Mouse (Mus musculus) heart, adult 10 weeks (tissue): Measurements from ENCODE around the gene Ces2e. TPM values are rescaled to one million over a fixed set of nuclear protein-coding genes. Genes with fewer than 3 reads are reported as not detected.

ENCODE experiments used
- polyA plus RNA-seq: library from polyadenylated mRNA; stranded (reverse); fragments of 350-450 nt; fragmentation: Illumina TruSeq; extraction: RNeasy Lipid Tissue Mini Kit (QIAGEN cat#74804); gene quantifications from one replicate; pipeline ENCODE4 v1.2.3, GENCODE M21; 2014; ENCODE audit warnings: low read depth, low replicate concordance

Ces2e gene
- 2.0 TPM for polyA plus RNA-seq

GRCm38 (mm10) chr8:104925972-104926596 is at the start of gene Ces2e:
Gene Ces2e, plus strand, starts transcription at chr8:104926260.

DNA sequence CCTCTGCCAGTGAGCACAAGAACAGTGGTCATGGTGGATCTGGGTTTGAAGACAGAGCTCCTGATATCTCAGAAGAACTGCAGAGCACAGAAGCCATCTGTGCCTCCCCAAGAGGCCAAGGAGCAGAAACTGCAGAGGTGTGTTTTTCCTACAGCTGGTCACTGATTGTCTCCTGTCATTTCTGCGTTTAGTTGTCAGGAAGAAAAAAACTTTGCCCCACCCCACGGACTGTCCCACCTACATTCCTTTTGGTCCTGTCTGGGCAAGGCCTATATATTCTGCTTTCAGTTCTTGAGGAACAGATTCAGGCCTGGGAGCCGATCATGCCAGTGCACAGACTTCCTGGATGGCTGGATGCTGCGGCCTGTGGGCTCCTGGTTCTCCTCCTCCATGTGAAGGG is 21.0 kb downstream of the Ces2e start, which contains the start of gene Ces2f:
TSS of gene Ces2f (plus strand) at position 301 of the 400 bp plus-strand sequence.

GRCm38 (mm10) chr8:104961537-104961961 is 35.5 kb downstream of the Ces2e start, which contains the start of gene Ces2g:
Gene Ces2g, plus strand, starts transcription at chr8:104961718.

Other genes with a start within 250 kb of the Ces2e start
- gene Ces2a, start 192.3 kb upstream of the Ces2e start, polyA plus RNA-seq: 0.24 TPM
- not detected for gene Ces2b, start 94.7 kb upstream of the Ces2e start, polyA plus RNA-seq
- not detected for gene Ces2c, start 79.2 kb upstream of the Ces2e start, polyA plus RNA-seq
- not detected for gene Ces2f, start 21.1 kb downstream of the Ces2e start, polyA plus RNA-seq
- gene Ces2g, start 35.5 kb downstream of the Ces2e start, polyA plus RNA-seq: 2.8 TPM
- not detected for gene Ces2h, start 74.6 kb downstream of the Ces2e start, polyA plus RNA-seq
- gene Ces3a, start 122.3 kb downstream of the Ces2e start, polyA plus RNA-seq: 0.42 TPM
- 0.58 TPM for gene Ces3b, start 157.5 kb downstream of the Ces2e start, polyA plus RNA-seq
- gene Ces4a, start 205.5 kb downstream of the Ces2e start, polyA plus RNA-seq: not detected
- gene Cbfb, start 244.4 kb downstream of the Ces2e start, polyA plus RNA-seq: 22.1 TPM